Mouse (Mus musculus) limb, embryonic 11.5 days (tissue): Measurements from ENCODE around the gene Olfr312. TPM values are rescaled to one million over a fixed set of nuclear protein-coding genes. Genes with fewer than 3 reads are reported as not detected.
"Not testable (repeated sequence)": the region's sequence is repeated elsewhere in the genome, so short reads cannot be mapped to it uniquely, and the experiment has no call there.

Experiments used
- ATAC-seq: fragments of 200-750 bp; cut with Nextera tagmentation; 2 replicates; pipeline ENCODE4 v1.8.0; 2017; ENCODE audit warnings: low read depth; ENCODE audit not compliant: insufficient number of reproducible peaks, low FRiP score, low TSS enrichment
- DNase-seq: peaks from one replicate; pipeline ENCODE4 v3.0.0-alpha.2; 2015; ENCODE audit warnings: low spot score
- H3K27ac ChIP-seq: fragments of 300-500 bp; sonication (generic); replicated peaks from 2 replicates; pipeline ENCODE4 v1.5.1; 2014; ENCODE audit warnings: low read depth, mild to moderate bottlenecking, low read length
- H3K27me3 ChIP-seq: fragments of 300-500 bp; sonication (generic); 2 replicates; pipeline ENCODE4 v1.6.1; 2014; ENCODE audit warnings: mild to moderate bottlenecking, low read length, mixed read lengths; ENCODE audit not compliant: control insufficient read depth, insufficient read depth
- H3K36me3 ChIP-seq: fragments of 300-500 bp; sonication (generic); 2 replicates; pipeline ENCODE4 v1.6.1; 2014; ENCODE audit warnings: mild to moderate bottlenecking, low read length, moderate library complexity, mixed read lengths; ENCODE audit not compliant: control insufficient read depth, insufficient read depth
- H3K4me1 ChIP-seq: fragments of 300-500 bp; sonication (generic); 2 replicates; pipeline ENCODE4 v1.6.1; 2014; ENCODE audit warnings: low read length, mixed read lengths; ENCODE audit not compliant: control insufficient read depth, insufficient read depth
- H3K4me2 ChIP-seq: fragments of 300-500 bp; sonication (generic); 2 replicates; pipeline ENCODE4 v1.6.1; 2014; ENCODE audit warnings: low read depth, mild to moderate bottlenecking, moderate library complexity; ENCODE audit not compliant: severe bottlenecking
- H3K4me3 ChIP-seq: fragments of 300-500 bp; sonication (generic); 2 replicates; pipeline ENCODE4 v1.5.1; 2014; ENCODE audit warnings: low read depth, low read length
- H3K9ac ChIP-seq: fragments of 300-500 bp; sonication (generic); 2 replicates; pipeline ENCODE4 v1.6.1; 2014; ENCODE audit warnings: mild to moderate bottlenecking, low read length
- H3K9me3 ChIP-seq: fragments of 300-500 bp; sonication (generic); 2 replicates; pipeline ENCODE4 v1.6.1; 2016; ENCODE audit warnings: low read length; ENCODE audit not compliant: control insufficient read depth
- WGBS: fragments of 180-500 bp; shearing (Covaris S2); extraction: QIAGEN DNeasy Blood & Tissue Kit; methylation state at CpG from one replicate; pipeline ENCODE4 v1.1.7; 2014; 5-methylcytosine and 5-hydroxymethylcytosine counted together
- polyA plus RNA-seq: library from polyadenylated mRNA; unstranded; fragments of >200 nt; fragmentation: Nextera tagmentation; extraction: Ambion mirVana; gene quantifications from 2 replicates; pipeline ENCODE4 v1.2.1, GENCODE M21; 2014

The Olfr312 gene
- not detected in 2 replicates for polyA plus RNA-seq

DNA sequence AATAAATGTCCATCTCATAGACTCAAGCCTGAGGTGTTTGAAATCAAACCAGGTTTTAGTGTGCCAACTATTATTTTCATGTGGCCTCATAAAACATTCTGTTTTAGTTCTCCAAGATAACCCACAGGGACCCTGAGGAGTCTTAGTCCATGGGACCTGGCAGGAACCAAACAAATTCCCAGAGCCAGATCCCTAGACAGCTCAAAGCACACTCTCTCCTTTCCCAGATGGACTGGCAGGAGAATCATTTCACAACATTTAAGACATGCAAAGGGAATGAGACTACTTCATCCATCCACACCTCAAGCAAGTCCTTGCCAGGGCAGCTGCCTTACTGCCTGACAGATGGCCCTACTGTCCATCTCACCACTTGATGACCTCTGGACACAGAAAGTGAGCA lies at the start of gene Olfr312:
Olfr312 (plus strand) TSS at position 301 of the 400 bp plus-strand sequence.
- not testable (repeated sequence) for H3K9ac ChIP-seq, DNase-seq, H3K27ac ChIP-seq, H3K36me3 ChIP-seq, H3K27me3 ChIP-seq, H3K4me3 ChIP-seq, H3K4me2 ChIP-seq, H3K4me1 ChIP-seq, ATAC-seq, H3K9me3 ChIP-seq

GRCm38 (mm10) chr11:58782480-58783089 lies 46.5 kb upstream of the Olfr312 start, which contains the start of gene Olfr314:
Olfr314 (plus strand) TSS chr11:58782952.
- H3K27ac ChIP-seq: no peak within 1 kb of the TSS
- H3K4me2 ChIP-seq: no peak within 1 kb of the TSS
- DNase-seq (no peak), ATAC-seq (no peak)
- H3K4me1 ChIP-seq: no peaks in the 10 kb centered on the region
- 84% methylated on average over 6 of the region's 6 CpGs for WGBS
- H3K27me3 ChIP-seq: no peaks in the 10 kb centered on the region
- H3K9me3 ChIP-seq: no peaks in the 10 kb centered on the region
- H3K4me3 ChIP-seq: no peak within 1 kb of the TSS
- no peaks in the 10 kb centered on the region for H3K36me3 ChIP-seq
- H3K9ac ChIP-seq: no peak within 1 kb of the TSS

DNA sequence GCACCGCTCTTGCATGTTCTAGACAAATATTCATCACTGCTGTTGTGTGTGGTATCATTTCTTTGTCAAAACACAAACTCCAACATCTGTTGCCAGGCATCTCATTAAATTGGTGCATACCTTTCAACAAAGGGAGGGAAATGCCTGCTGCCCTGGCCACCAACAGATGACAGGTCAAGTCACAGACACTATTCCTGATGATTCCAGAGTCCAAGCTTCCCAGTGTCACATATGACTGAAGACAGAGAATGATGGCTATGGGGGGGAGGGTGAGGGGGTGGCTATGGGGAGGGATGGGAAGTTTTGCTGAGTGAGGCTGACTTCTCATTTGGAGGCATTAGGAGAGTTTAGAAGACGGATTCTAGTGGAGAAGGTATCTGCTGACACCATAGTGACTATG lies 44.9 kb upstream of the Olfr312 start:
- no peaks in the 10 kb centered on the region for H3K36me3 ChIP-seq
- H3K27ac ChIP-seq: no peak overlapping the region
- WGBS: 75% methylated on average over 2 of the region's 2 CpGs
- no peak overlapping the region for H3K4me3 ChIP-seq
- no peak overlapping the region for H3K9ac ChIP-seq
- no peaks in the 10 kb centered on the region for H3K27me3 ChIP-seq
- ATAC-seq (no peak), DNase-seq (no peak)
- no peaks in the 10 kb centered on the region for H3K4me1 ChIP-seq
- H3K4me2 ChIP-seq: no peak overlapping the region
- no peaks in the 10 kb centered on the region for H3K9me3 ChIP-seq

GRCm38 (mm10) chr11:58787651-58788050 lies 41.4 kb upstream of the Olfr312 start:
- Histone ChIP-seq H3K4me1 (no peaks in the 10 kb centered on the region), H3K27me3 (no peaks in the 10 kb centered on the region), H3K9ac (no peak overlapping the region), H3K27ac (no peak overlapping the region), H3K36me3 (no peaks in the 10 kb centered on the region), H3K4me2 (no peak overlapping the region), H3K4me3 (no peak overlapping the region), H3K9me3 (no peaks in the 10 kb centered on the region)
- DNase-seq (no peak), ATAC-seq (no peak)
- WGBS: 91% methylated on average over 10 of the region's 10 CpGs

- Histone ChIP-seq H3K4me2 (no peak overlapping the region), H3K27ac (no peak overlapping the region), H3K36me3 (no peaks in the 10 kb centered on the region), H3K4me1 (no peaks in the 10 kb centered on the region), H3K27me3 (no peaks in the 10 kb centered on the region), H3K9me3 (no peaks in the 10 kb centered on the region), H3K9ac (no peak overlapping the region), H3K4me3 (no peak overlapping the region)
- ATAC-seq (no peak), DNase-seq (no peak)
- 89% methylated on average over 8 of the region's 8 CpGs for WGBS
Observed at GRCm38 (mm10) chr11:58788346-58788745, 40.7 kb upstream of the Olfr312 start.

DNA sequence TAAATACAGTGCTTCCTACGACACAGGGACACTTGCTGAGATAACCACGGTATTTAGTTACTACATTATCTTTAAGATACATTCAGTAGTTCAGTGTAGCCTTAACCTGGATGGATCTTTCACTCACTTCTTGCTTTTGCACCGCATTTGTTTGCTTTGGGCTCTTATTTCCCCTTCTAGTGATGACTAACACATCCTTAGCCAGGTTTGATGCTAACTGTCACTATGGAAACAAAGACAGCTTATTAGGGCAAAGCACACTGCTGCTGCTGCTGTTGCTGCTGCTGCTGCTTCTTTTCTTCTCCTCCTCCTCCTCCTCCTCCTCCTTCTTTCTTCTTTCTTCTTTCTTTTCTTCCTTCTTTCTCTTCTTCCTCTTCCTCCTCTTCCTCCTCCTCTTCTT lies 39.5 kb upstream of the Olfr312 start:
- Histone ChIP-seq H3K9me3 (no peaks in the 10 kb centered on the region), H3K4me2 (no peak overlapping the region), H3K27me3 (no peaks in the 10 kb centered on the region), H3K9ac (no peak overlapping the region), H3K36me3 (no peaks in the 10 kb centered on the region), H3K4me3 (no peak overlapping the region), H3K27ac (no peak overlapping the region), H3K4me1 (no peaks in the 10 kb centered on the region)
- 40% methylated on average over 3 of the region's 3 CpGs for WGBS
- DNase-seq (no peak), ATAC-seq (no peak)

DNA sequence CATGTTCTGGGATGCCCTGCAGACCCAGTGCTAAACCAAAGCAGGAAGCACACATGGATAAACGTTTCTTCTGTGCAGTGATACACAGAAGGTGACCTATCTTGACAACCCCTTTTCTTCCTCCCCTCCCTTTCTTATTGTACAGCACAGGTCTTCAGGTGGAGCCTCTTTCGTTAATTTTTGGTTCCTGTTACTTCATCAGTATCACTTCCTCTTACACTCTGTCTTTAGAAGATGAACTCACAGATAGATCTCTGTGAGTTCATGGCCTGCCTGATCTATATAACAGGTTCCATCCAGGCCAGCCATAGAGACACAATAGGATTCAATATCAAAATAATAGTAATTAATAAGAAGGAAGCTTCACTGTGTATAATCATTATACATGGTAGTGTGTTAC lies 39.0 kb upstream of the Olfr312 start:
- H3K4me1 ChIP-seq: no peaks in the 10 kb centered on the region
- H3K4me3 ChIP-seq: no peak overlapping the region
- 47% methylated on average over 2 of the region's 2 CpGs for WGBS
- no peaks in the 10 kb centered on the region for H3K27me3 ChIP-seq
- no peaks in the 10 kb centered on the region for H3K36me3 ChIP-seq
- no peak overlapping the region for H3K4me2 ChIP-seq
- no peak overlapping the region for H3K9ac ChIP-seq
- no peak overlapping the region for H3K27ac ChIP-seq
- no peaks in the 10 kb centered on the region for H3K9me3 ChIP-seq
- no peak for DNase-seq
- ATAC-seq: no peak

DNA sequence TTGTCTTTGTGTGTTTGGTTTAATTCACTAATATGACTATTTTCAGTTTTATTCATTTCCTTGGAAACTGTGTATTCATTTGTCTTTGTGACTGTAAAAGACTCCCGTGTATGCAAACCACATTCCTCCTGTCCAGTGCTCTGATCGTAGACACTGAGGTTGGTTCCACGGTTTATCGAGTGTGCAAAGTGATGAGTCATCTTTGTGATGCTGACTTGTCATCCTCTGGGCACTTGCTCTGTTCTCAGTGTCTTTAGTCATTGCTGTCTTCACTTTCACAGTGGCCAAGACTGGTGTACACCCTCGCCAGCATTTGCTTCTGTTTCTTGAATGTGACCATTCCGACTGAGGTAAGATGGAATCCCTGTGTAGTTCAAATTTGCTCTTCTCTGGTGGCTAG lies 38.4 kb upstream of the Olfr312 start:
- WGBS: 92% methylated on average over 6 of the region's 6 CpGs
- Histone ChIP-seq H3K4me2 (no peak overlapping the region), H3K36me3 (no peaks in the 10 kb centered on the region), H3K27ac (no peak overlapping the region), H3K9ac (no peak overlapping the region), H3K4me1 (no peaks in the 10 kb centered on the region), H3K4me3 (no peak overlapping the region), H3K9me3 (no peaks in the 10 kb centered on the region), H3K27me3 (no peaks in the 10 kb centered on the region)
- ATAC-seq: no peak
- no peak for DNase-seq

GRCm38 (mm10) chr11:58795856-58796255 lies 33.2 kb upstream of the Olfr312 start:
- Histone ChIP-seq H3K27ac (no peak overlapping the region), H3K4me1 (no peaks in the 10 kb centered on the region), H3K36me3 (no peaks in the 10 kb centered on the region), H3K27me3 (no peaks in the 10 kb centered on the region), H3K4me2 (no peak overlapping the region), H3K9ac (no peak overlapping the region), H3K4me3 (no peak overlapping the region), H3K9me3 (no peaks in the 10 kb centered on the region)
- DNase-seq: no peak
- 93% methylated on average over 2 of the region's 2 CpGs for WGBS
- no peak for ATAC-seq
